Mouse (Mus musculus) gonadal fat pad, adult 2 months (tissue): ENCODE results near the gene Gpr21. TPM values are rescaled to one million over a fixed set of nuclear protein-coding genes. Genes with fewer than 3 reads are reported as not detected.

Source experiments
- polyA plus RNA-seq: library from polyadenylated mRNA; depleted of rRNA; stranded (reverse); fragments of >200 nt; gene quantifications from 2 replicates; pipeline ENCODE4 v1.2.3, GENCODE M21; 2012; rRNA removed

Gene Gpr21
- polyA plus RNA-seq, 1 experiment = 0.32 TPM

Other genes starting within 250 kb of the Gpr21 start
- not detected in 2 replicates for gene Olfr368, start 189.8 kb upstream of the Gpr21 start, polyA plus RNA-seq
- 11.9 and 12.8 TPM in 2 replicates for gene Pdcl, start 157.0 kb upstream of the Gpr21 start, polyA plus RNA-seq
- gene Rc3h2, start 93.4 kb upstream of the Gpr21 start, polyA plus RNA-seq = 9.4 and 9.9 TPM in 2 replicates
- 4.0 and 4.6 TPM in 2 replicates for gene Zbtb26, start 73.2 kb upstream of the Gpr21 start, polyA plus RNA-seq
- 2.4 and 2.9 TPM in 2 replicates for gene Zbtb6, start 73.2 kb upstream of the Gpr21 start, polyA plus RNA-seq
- gene Rabgap1, start 73.1 kb upstream of the Gpr21 start, polyA plus RNA-seq = 15.4 and 15.6 TPM in 2 replicates
- 4.4 and 6.5 TPM in 2 replicates for gene Strbp, start 187.5 kb downstream of the Gpr21 start, polyA plus RNA-seq